In the genomic region with DNA sequence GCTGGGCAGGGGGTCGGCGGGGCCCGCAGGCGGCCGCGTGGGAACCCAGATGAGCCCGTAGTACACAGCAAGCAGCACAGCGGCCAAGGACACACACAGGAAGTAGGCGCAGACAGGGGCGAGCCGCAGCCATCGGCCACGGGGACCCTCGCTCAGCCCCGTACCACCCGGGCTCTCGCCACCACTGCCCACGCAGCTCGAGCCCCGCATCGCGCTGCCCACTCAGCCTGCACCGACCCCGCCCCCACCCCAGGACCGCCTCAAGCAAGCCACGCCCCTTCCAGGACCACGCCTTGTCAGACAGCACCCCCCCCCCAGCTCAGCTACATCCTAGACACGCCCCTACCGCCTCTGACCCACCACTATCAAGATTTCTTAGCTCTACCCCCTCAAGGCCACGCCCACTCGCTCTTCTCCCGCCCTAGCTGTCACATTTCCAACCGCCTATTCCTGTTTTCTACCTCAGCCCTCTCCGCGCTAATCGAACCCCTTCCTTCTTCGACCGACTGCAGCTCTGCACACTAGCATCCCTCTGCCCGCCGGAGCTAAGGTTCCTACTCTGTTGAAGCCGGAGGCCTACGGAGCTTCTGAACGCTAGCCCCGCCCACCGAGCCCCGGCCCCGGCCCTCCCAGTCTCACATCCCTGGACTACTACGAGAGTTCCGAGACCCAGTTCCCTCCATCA, we compare ENCODE assay signal across 8 mouse cellular contexts. TPM values are rescaled to one million over a fixed set of nuclear protein-coding genes. Genes with fewer than 3 reads are reported as not detected.
DNase-seq lines count a peak whose midpoint lies in the region; ATAC-seq and TF ChIP-seq lines count a peak whose summit lies in the region.

A gene (minus strand): TSS at position 537 of the 685 bp plus-strand sequence.

- no peak for TF ChIP-seq CTCF in kidney, adult 2 months (conservative IDR thresholded peaks at IDR 0.05; ENCODE audit: insufficient read depth, insufficient read length, low read depth, low read length)

- H3K27ac ChIP-seq in embryonic facial prominence, embryonic 13.5 days: peak within 1 kb of the TSS; percentile 96
- peak within 1 kb of the TSS; percentile 33 for H3K27ac ChIP-seq in kidney, adult 2 months (ENCODE audit: insufficient read depth, low read depth, low read length)
- peak within 1 kb of the TSS; percentile 91 for H3K27ac ChIP-seq in limb, embryonic 13.5 days
- peak within 1 kb of the TSS; percentile 95 for H3K27ac ChIP-seq in midbrain, embryonic 15.5 days

- H3K9me3 ChIP-seq in embryonic facial prominence, embryonic 13.5 days: no peaks in the 10 kb centered on the region
- H3K9me3 ChIP-seq in limb, embryonic 13.5 days: no peaks in the 10 kb centered on the region
- H3K9me3 ChIP-seq in midbrain, embryonic 15.5 days: no peaks in the 10 kb centered on the region

- DNase-seq in A20 (ENCODE audit: low read depth, low spot score): peak; percentile 98
- DNase-seq in adrenal gland, postnatal 4 days (ENCODE audit: low spot score in 2 of 2): peak; percentile 54 to 78
- DNase-seq in heart, adult 18-20 months: peak; percentile 91 to 93
- DNase-seq in kidney, adult 2 months: peak; percentile 94
- peak; percentile 74 to 80 for DNase-seq in spleen, postnatal 14 days (ENCODE audit: low spot score in 2 of 2)

- H3K4me1 ChIP-seq in embryonic facial prominence, embryonic 13.5 days: peaks cover 29% of the 10 kb centered on the region
- 0 out of 2 replicates have a peak, but pooled peaks cover 4% of the 10 kb centered on the region for H3K4me1 ChIP-seq in kidney, adult 2 months (ENCODE audit: control insufficient read depth, insufficient read depth, low read length)
- H3K4me1 ChIP-seq in limb, embryonic 13.5 days: peaks cover 28% of the 10 kb centered on the region
- peaks cover 38% of the 10 kb centered on the region for H3K4me1 ChIP-seq in midbrain, embryonic 15.5 days

- peak; percentile 78 for ATAC-seq in embryonic facial prominence, embryonic 13.5 days (ENCODE audit: insufficient number of reproducible peaks, insufficient read depth, low FRiP score, low TSS enrichment, low read depth)
- peak; percentile 86 for ATAC-seq in limb, embryonic 13.5 days (ENCODE audit: low FRiP score, low read depth)
- ATAC-seq in midbrain, embryonic 15.5 days (replicated peaks): peak; percentile 87

- peak within 1 kb of the TSS; percentile 77 for H3K4me2 ChIP-seq in embryonic facial prominence, embryonic 13.5 days
- peak within 1 kb of the TSS; percentile 90 for H3K4me2 ChIP-seq in limb, embryonic 13.5 days (replicated peaks)
- peak within 1 kb of the TSS; percentile 68 for H3K4me2 ChIP-seq in midbrain, embryonic 15.5 days

- no peaks in the 10 kb centered on the region for H3K27me3 ChIP-seq in embryonic facial prominence, embryonic 13.5 days
- H3K27me3 ChIP-seq in kidney, adult 2 months (replicated peaks; ENCODE audit: control insufficient read depth, insufficient read depth, low read length): no peaks in the 10 kb centered on the region
- H3K27me3 ChIP-seq in limb, embryonic 13.5 days: peaks cover 4% of the 10 kb centered on the region; the same call in 1 of the 2 replicates
- no peaks in the 10 kb centered on the region for H3K27me3 ChIP-seq in midbrain, embryonic 15.5 days (replicated peaks)

- TF ChIP-seq POLR2A in kidney, adult 2 months (IDR thresholded peaks at IDR 0.05; ENCODE audit: low read depth, low read length): no peak

- H3K4me3 ChIP-seq in embryonic facial prominence, embryonic 13.5 days: peak within 1 kb of the TSS; percentile 68
- peak within 1 kb of the TSS; percentile 62 for H3K4me3 ChIP-seq in kidney, adult 2 months (ENCODE audit: insufficient read depth, low read depth, low read length)
- H3K4me3 ChIP-seq in limb, embryonic 13.5 days: peak within 1 kb of the TSS; percentile 79
- H3K4me3 ChIP-seq in midbrain, embryonic 15.5 days: peak within 1 kb of the TSS; percentile 86

- peak within 1 kb of the TSS; percentile 83 for H3K9ac ChIP-seq in embryonic facial prominence, embryonic 13.5 days
- H3K9ac ChIP-seq in limb, embryonic 13.5 days: peak within 1 kb of the TSS; percentile 82
- peak within 1 kb of the TSS; percentile 82 for H3K9ac ChIP-seq in midbrain, embryonic 15.5 days

- peaks cover 33% of the 10 kb centered on the region for H3K36me3 ChIP-seq in embryonic facial prominence, embryonic 13.5 days
- H3K36me3 ChIP-seq in kidney, adult 2 months (ENCODE audit: control insufficient read depth, insufficient read depth, low read length): no peaks in the 10 kb centered on the region
- peaks cover 35% of the 10 kb centered on the region for H3K36me3 ChIP-seq in limb, embryonic 13.5 days
- H3K36me3 ChIP-seq in midbrain, embryonic 15.5 days (replicated peaks): peaks cover 12% of the 10 kb centered on the region; the same call in 1 of the 2 replicates

- WGBS in embryonic facial prominence, embryonic 13.5 days: under 1% methylated on average over 49 of the region's 49 CpGs
- 1% methylated on average over 48 of the region's 49 CpGs for WGBS in kidney, adult 2 months
- WGBS in limb, embryonic 13.5 days: under 1% methylated on average over 41 of the region's 49 CpGs
- 1% methylated on average over 48 of the region's 49 CpGs for WGBS in midbrain, embryonic 15.5 days

RNA-seq across cellular contexts. Expression of the gene that starts here (rescaled TPM):
- 10 to 100 TPM; 35.6 to 41.5 TPM for total RNA-seq in adrenal gland, postnatal 4 days (2021)
- 23.9 and 24.3 TPM in 2 replicates for polyA plus RNA-seq in embryonic facial prominence, embryonic 13.5 days (2015; fragmentation: Nextera tagmentation; extraction: Ambion mirVana)
- 10 to 100 TPM; 15.3 to 16.2 TPM for total RNA-seq in heart, adult 18-20 months (2021)
- polyA plus RNA-seq in kidney, adult 2 months (2012; rRNA removed): 23.1 and 30.7 TPM in 2 replicates
- polyA plus RNA-seq in limb, embryonic 13.5 days (2015; fragmentation: Nextera tagmentation; extraction: Ambion mirVana): 19.0 and 19.9 TPM in 2 replicates
- polyA plus RNA-seq in midbrain, embryonic 15.5 days (2015; fragmentation: Nextera tagmentation; extraction: Ambion mirVana): 47.9 and 51.8 TPM in 2 replicates

Comparison
In these comparisons a context has a peak if more than half of its experiments do, and no peak if none do; other contexts are left out.
1. Peak in every context shown above with its lines: DNase-seq, ATAC-seq, H3K4me3 ChIP-seq and H3K27ac ChIP-seq.
2. H3K27ac ChIP-seq: peak in every context shown above with its lines; median percentile 96 in embryonic facial prominence, embryonic 13.5 days; 95 in midbrain, embryonic 15.5 days; 91 in limb, embryonic 13.5 days; 33 in kidney, adult 2 months.